Mouse (Mus musculus): ENCODE results near the gene Usp40. TPM values are rescaled to one million over a fixed set of nuclear protein-coding genes. Genes with fewer than 3 reads are reported as not detected.

The Usp40 gene
- total RNA-seq, 1 experiment from 2014 or later = 27.8 TPM

DNA sequence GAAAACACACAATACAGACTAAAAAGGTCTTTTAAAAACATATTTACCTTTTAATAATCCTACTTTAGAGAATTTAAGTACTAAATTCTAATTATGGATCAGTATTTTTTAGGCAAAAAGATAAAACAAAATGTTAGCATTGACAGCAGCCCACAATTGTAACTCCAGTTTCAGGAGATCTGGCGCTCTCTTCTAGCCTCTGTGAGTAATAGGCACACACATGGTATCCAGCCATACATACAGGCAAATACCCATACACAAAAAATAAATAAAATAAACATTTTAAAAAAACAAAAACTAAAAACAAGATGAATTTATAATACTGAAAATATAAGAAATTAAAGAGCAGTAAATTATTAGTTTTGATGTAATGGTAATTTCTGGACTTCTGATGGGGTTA, 49.4 kb downstream of the Usp40 start:
- no peak for ATAC-seq (ENCODE audit: extremely low read depth, insufficient number of reproducible peaks, low FRiP score, poor library complexity, severe bottlenecking)

DNA sequence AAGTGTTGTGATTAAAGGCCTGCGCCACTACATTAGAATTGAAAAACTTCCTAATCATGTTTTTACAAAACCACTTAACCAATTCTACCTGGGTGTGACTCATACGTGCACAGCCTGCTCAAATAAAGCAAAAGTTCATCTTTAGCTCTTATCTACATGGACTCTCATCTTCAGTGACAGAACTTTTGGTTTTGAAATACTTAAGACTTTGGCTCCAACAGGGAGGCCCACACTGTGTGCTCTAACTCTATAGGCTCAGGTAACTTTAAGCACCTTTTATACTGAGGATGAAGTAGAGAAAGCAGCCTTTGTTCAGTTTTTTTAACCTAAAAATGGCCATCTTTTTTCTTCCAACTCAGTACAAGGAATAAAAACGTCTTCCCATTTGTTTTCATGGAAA, 55.3 kb downstream of the Usp40 start:
- ATAC-seq (ENCODE audit: extremely low read depth, insufficient number of reproducible peaks, low FRiP score, poor library complexity, severe bottlenecking) = no peak

DNA sequence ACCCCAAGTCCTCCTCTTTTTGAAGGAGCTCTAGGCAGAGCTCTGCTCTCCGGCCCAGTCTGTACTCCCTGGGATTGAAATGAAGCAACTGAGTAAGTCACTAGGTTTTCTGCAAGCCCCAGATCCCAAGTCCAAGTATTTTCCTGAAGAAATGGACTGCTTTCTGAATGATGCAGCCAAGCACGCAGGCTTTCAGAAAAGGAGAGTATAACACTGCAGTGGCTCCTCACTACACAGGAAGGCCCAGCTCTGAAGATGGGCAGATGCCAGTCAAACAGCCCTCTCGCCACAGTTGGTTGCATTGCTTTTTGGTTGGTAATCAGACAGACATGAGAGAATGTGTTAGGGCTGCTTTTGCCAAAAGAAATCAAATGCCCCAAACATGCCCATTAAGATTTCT, 56.7 kb downstream of the Usp40 start:
- ATAC-seq (ENCODE audit: extremely low read depth, insufficient number of reproducible peaks, low FRiP score, poor library complexity, severe bottlenecking) = no peak

DNA sequence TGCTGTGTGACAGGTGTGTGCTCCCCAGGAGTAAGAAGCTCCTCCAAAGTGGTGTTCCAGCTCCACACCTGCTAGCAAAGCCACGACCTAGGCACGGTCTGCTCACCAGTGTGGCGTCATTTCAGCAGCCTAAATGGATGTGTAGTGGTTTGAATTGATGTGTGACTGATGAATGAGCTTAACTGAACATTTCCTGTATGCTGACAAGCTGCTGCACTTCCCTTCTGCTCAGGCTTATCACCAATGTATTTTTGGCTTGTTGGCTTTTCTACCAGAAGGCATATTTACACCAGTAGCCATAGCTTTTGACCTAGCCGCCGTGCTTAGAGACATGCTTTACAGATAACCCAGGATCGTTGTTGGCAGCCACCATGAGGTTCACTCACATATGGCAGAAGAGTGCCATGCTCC, 60.7 kb downstream of the Usp40 start:
- no peak for ATAC-seq (ENCODE audit: extremely low read depth, insufficient number of reproducible peaks, low FRiP score, poor library complexity, severe bottlenecking)

DNA sequence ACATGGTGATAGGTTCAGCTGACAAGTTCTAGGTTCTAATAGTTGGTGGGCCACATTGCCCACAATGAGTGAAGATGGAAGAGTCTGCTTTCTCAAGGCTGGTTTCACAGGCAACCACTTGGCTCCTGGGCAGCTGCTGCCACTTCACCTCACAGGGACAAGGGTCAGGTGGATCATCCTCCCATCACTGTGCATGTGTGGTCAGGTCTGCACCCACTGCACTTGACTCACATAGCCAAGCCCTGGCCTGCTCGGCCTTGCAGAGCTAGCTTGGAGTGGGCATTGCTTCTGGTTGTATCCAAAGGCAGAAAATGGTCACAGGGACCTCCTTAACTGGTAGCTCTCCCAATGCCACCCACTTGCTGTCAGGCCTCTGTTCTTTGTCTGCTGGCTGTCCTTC, 66.6 kb downstream of the Usp40 start:
- no peak for ATAC-seq (ENCODE audit: extremely low read depth, insufficient number of reproducible peaks, low FRiP score, poor library complexity, severe bottlenecking)

DNA sequence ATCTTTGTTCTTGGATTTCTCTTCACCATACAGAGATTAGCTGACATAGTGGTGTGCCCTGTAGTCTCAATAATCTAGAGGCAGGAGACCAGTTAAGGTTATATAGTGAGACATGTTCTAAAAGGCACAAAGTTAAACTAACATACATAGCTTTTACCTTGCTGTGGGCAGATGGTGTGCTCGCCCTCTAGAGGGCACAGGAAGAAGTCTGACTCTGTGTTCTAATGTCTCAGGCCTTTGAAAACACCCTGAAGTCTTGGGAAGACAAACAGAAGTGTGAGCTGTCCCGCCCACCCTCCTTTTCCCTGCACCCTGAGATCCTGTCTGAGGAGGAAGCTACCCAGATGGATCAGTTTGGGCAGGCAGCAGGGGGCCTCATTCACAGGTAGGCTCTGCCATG, 71.8 kb downstream of the Usp40 start:
- ATAC-seq (ENCODE audit: extremely low read depth, insufficient number of reproducible peaks, low FRiP score, poor library complexity, severe bottlenecking) = no peak

DNA sequence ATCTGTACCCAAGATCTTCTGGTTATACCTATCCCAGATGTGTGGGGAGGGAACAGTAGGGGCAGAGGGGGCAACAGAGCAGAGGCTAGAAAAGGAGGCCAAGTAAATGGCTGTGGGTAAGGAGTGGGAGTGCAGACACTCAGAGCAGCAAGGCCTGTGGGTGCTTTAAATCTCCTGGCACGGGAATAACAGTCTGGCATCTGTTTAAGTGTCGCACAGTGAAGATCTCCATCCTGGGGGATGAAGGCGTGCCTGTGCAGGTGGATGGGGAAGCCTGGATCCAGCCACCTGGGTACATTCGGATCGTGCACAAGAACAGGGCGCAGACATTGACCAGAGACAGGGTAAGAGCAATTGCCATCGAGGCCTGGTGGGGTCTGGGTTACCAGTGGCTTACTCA, 72.3 kb downstream of the Usp40 start:
- ATAC-seq (ENCODE audit: extremely low read depth, insufficient number of reproducible peaks, low FRiP score, poor library complexity, severe bottlenecking) = no peak

DNA sequence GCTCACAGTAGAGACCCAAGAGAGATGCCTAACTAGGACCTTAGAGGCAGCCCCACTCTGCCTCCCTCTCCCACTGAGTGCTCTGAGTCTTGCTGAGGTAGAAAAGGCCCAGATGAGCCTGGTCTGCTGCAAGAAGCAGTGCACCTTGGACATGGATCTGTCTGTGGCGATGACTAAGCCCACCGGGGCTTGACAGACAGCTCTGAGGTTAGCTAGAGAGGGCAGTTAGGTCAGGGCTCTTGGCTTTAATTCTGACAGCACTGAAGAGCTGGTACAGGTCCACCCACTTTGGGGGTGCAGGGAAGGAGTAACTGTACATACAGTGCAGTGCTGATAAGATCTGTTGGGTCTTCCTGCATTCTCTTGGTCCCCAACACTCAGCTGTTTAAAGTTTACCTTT, 72.8 kb downstream of the Usp40 start:
- no peak for ATAC-seq (ENCODE audit: extremely low read depth, insufficient number of reproducible peaks, low FRiP score, poor library complexity, severe bottlenecking)

DNA sequence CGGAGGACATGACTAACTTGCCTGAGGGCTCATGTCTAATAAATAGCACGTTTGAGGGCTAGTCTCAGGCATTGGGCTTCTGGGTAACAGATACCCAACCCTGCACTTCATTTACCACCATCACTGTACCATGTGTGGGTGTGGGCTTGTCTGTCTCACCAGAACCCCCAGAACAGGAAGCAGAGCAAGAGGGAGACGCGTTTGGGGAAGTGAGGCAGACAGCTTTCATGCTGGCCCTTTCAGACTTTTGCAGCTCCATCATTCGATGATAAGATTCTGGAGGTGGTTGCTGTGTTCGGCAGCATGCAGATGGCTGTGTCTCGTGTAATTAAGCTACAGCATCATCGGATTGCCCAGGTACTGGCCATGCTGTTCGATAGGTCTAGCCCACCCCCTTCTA, 73.3 kb downstream of the Usp40 start:
- ATAC-seq (ENCODE audit: extremely low read depth, insufficient number of reproducible peaks, low FRiP score, poor library complexity, severe bottlenecking) = no peak

DNA sequence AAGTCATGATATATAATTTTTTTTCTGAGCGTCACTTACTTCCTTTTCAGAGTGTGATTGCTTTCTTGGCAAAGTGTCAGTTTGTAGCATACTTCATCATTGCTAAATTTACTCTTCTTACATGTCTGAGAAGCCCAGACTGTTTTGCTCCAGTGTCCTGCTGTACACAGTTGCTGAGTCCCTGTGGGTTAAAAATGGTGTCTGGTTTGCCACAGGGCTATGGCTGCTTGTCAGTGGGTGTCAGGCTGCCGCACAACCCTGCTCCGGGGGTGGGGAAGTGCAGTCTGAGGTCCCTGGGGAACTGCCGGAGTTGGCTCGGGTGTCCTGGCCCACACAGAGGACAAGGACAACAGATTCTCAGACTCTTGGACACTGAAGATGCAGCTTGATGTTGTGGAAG, 75.3 kb downstream of the Usp40 start:
- no peak for ATAC-seq (ENCODE audit: extremely low read depth, insufficient number of reproducible peaks, low FRiP score, poor library complexity, severe bottlenecking)

DNA sequence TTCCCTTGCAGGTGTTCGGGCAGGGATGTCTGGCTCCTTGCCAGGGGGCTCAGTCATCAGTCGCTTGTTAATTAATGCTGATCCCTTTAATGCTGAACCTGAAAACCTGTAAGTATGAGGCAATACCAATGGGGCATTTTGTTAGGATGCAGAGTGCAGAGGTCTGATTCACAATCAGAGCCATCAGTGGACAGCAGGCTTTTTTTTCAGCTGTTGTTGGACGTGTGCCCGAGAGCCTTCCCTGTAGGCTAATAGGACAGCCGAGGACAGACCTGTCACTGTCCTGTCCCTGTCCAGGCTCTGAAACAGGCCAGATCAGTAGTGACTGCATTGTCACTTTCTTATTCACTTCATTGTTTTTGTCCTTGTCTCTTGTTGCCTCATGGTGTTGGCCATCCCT, 78.6 kb downstream of the Usp40 start:
- ATAC-seq (ENCODE audit: extremely low read depth, insufficient number of reproducible peaks, low FRiP score, poor library complexity, severe bottlenecking) = no peak

DNA sequence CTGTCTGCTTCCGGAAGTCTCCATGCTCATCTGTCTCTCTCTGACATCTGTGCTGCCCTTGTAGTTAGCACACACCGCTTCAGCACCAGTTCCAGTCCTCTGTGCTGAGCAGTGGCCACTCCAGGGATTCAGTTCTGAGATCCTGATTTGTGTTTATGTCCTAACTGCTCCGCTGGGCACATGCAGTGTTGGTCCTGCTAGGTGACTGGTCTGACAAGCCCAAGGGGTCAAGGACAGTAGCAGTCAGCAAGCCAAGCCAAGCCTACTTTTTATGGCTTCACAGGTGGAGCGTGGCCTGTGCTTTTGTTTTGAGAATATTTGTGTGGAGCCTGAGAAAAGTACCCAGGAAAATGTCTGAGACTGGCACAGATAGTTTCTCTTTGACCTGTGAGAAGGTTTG, 83.5 kb downstream of the Usp40 start:
- ATAC-seq (ENCODE audit: extremely low read depth, insufficient number of reproducible peaks, low FRiP score, poor library complexity, severe bottlenecking) = no peak

DNA sequence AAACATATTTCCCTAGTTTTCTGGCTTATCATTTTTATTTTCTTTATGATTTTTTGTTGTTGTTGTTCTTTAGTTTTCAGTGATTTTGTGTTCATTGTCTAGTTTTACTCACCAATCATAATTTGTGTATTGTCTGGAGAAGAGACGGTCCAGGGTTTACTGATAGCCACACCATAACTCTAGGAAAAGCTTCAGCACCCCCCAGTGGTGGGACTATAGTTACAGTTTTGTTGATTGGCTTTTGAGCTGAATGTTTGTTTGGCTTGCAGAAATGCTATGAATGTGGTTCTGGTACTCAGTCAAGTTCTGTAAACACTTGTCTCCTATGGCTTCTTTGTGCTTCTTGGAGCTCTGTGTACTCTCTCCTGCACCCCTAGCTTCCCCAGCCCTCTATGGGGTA, 85.7 kb downstream of the Usp40 start:
- no peak for ATAC-seq (ENCODE audit: extremely low read depth, insufficient number of reproducible peaks, low FRiP score, poor library complexity, severe bottlenecking)

DNA sequence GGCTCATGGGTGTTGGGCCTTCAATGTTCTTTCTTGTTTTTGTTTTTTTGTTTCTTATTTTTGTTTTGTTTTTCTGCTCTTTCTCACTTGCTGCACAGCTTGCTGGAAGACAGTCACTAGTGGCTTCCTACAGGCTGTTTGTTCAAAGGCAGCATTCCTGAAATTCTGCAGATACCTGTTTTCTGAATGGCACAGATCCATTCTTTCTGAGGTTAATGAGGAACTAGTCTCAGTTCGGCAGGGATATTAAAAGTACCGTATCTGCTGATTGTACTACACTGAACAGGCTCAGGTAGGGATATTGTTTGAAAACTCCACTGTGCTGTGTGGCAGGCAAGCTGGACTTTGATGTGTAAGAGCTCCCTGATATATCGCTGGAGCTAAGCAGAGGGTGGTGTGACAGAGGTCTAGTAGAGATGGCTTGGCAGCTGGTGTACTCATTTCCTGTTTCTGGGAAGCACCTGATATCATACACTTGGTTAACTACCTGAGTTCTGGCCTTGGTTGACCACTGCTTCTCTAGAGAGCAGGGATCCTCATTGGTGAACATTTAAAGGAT, 88.2 kb downstream of the Usp40 start:
- no peak for ATAC-seq (ENCODE audit: extremely low read depth, insufficient number of reproducible peaks, low FRiP score, poor library complexity, severe bottlenecking)

DNA sequence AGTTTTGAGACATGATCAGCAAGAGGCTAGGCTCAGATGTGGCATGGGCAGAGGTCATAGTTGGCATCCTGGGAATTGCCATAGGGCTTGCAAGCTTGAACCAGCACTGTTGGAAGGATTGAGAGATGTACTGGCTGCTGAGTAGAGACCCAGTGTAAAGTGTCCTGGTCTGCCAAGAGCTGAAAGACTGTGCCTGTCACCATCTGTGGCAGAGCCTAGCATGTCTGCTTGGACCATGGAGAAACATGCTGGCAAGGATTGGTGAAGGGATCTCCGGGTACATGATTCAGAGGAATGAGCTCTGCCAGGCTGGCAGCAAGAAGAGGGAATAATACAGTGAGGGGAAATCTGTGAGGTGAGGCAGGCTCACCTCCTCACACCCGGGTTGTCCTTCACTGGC, 90.3 kb downstream of the Usp40 start:
- ATAC-seq (ENCODE audit: extremely low read depth, insufficient number of reproducible peaks, low FRiP score, poor library complexity, severe bottlenecking) = no peak

DNA sequence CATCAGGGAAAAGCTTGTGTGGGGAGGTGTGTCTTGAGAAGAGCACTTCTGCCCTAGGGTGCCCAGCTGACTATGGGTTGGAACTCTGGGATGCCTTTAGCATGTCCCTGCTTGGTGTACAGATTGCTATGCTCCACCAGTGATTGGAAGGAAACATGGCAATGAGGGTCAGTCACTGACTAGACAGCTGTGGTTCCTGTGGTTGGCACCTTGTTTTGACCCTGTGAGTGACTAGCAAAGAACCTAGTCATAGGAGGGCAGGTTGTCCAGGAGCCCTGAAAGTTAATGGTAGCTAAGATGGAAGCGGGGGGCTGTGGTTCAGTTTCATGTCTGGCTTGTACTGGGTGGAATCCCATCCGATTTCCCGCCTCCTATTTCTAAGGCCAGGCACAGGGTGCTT, 91.0 kb downstream of the Usp40 start:
- no peak for ATAC-seq (ENCODE audit: extremely low read depth, insufficient number of reproducible peaks, low FRiP score, poor library complexity, severe bottlenecking)

DNA sequence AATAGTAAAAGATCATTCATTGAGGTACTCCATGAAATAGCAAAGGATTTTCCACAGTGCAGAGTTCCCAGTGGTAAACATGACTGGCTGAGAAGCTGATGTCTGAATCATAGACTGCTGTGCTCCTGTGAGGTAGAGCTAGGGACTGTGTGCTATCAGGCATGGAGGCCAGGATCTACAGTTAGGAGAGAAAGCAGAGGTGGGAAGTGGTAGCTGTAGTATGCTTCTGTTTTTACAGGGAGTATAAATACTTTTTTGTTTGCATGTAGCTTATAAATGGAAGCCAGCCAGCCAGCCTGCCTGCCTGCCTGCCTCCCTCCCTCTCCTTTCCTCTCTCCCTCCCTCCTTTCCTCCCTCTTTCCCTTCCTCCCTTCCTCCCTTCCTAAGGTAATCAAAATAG, 95.0 kb downstream of the Usp40 start:
- ATAC-seq (ENCODE audit: extremely low read depth, insufficient number of reproducible peaks, low FRiP score, poor library complexity, severe bottlenecking) = no peak

DNA sequence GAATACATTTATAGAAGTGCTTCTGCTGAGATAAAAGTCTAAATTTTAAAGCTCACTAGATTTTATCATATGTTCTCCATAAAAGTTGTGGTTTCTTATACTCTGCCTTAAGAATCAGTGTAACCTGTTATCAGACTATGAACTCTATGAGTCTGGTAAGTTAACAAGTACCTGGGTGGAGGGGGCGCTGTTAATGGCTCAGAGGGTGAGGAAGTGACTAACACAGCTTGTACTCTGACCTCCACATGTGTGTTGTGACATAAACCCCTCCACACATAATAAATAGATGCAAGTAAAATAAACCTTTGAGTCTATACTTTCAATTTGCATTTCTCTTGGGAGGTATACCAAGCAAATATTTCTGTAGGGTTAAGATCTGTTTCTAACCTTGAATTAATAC, 97.9 kb downstream of the Usp40 start:
- no peak for ATAC-seq (ENCODE audit: extremely low read depth, insufficient number of reproducible peaks, low FRiP score, poor library complexity, severe bottlenecking)

DNA sequence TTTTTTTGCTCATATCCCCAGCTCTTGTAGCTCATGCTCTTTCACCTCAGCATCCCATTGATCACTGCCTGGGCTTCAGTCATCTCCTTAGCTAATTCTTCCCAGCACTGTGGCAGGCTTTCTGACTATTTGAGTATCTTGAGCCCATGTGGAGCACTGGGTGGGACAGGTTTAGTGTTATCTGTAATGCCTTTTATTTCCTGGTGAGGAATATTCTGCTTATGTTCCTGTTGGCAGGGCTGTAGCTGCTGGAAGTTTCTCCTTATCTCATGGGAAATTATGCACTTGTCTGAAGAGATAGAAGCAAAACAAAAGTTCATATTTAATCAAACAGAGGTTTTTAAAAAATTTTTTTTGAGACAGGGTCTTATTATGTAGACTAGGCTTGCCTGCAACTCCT, 98.8 kb downstream of the Usp40 start:
- no peak for ATAC-seq (ENCODE audit: extremely low read depth, insufficient number of reproducible peaks, low FRiP score, poor library complexity, severe bottlenecking)

DNA sequence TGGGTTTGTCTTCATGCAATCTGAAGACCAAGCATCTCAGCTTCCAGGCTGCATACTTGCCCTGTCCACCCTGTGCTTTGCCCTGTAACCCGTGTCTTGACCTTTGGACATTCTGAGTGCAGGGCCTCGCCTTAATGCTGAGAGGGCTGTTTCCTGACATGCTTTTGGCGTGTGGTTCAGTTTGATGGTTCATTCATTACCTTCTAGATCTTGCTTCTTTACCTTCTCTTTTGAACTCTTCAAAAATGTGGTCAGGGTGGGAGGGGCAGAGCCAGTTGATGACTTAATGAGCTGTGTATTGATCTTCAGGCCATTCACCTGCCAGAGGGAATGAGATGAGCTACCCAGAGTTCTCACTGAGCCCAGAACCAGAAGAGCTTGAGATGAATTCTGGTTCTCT, 99.6 kb downstream of the Usp40 start:
- no peak for ATAC-seq (ENCODE audit: extremely low read depth, insufficient number of reproducible peaks, low FRiP score, poor library complexity, severe bottlenecking)

DNA sequence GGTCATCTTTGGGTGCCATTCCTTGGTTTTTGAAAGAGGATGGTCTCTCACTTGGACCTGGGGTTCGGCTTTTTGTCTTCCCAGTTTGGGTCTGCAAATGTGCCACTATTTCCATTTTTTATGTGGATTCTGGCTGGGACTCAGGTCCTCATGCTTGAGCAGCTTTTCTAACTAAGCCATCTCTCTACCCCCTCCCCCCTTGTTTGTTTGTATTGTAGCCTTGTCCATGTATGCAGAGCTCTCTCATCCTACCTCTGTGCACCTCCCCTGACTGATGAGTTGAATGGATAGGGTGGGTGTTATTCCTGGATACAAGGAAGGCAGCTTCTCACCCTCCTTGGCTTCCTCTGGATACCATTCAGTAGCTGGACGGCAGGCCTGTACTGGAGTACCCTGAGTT, 100.3 kb downstream of the Usp40 start:
- no peak for ATAC-seq (ENCODE audit: extremely low read depth, insufficient number of reproducible peaks, low FRiP score, poor library complexity, severe bottlenecking)

All from neutrophil, adult 5-6 weeks (primary cell).